Comparison of ENCODE assay signal across 11 mouse cellular contexts in genomic region chr13:28887098-28887497, GRCm38 (mm10).
DNase-seq lines count a peak whose midpoint lies in the region; ATAC-seq lines count a peak whose summit lies in the region.
"Had no signal": no experiment of that assay in that cellular context is flagged by ENCODE, and none has a peak within 500 bp of the region (broad histone marks: within the 10 kb centered on the region; RNA-seq: fewer than 3 reads in every experiment).

No protein-coding gene starts in this region.

- peaks cover 19% of the 10 kb centered on the region for H3K4me1 ChIP-seq in heart, embryonic 15.5 days (replicated peaks)
- H3K4me1 ChIP-seq in forebrain, embryonic 13.5 days = peaks cover 33% of the 10 kb centered on the region
- H3K4me1 ChIP-seq in limb, embryonic 13.5 days = peaks cover 27% of the 10 kb centered on the region
- H3K4me1 ChIP-seq: liver, embryonic 15.5 days had no signal

- H3K36me3 ChIP-seq in heart, embryonic 15.5 days = no peaks in the 10 kb centered on the region
- no peaks in the 10 kb centered on the region for H3K36me3 ChIP-seq in forebrain, embryonic 13.5 days (ENCODE audit: poor library complexity, severe bottlenecking)
- H3K36me3 ChIP-seq in limb, embryonic 13.5 days = no peaks in the 10 kb centered on the region
- H3K36me3 ChIP-seq: liver, embryonic 15.5 days had no signal

- no peak overlapping the region for H3K9ac ChIP-seq in heart, embryonic 15.5 days
- H3K9ac ChIP-seq in forebrain, embryonic 13.5 days = no peak overlapping the region
- H3K9ac ChIP-seq in limb, embryonic 13.5 days = no peak overlapping the region
- H3K9ac ChIP-seq: liver, embryonic 15.5 days had no signal

- no peaks in the 10 kb centered on the region for H3K9me3 ChIP-seq in heart, embryonic 15.5 days (replicated peaks)
- no peaks in the 10 kb centered on the region for H3K9me3 ChIP-seq in forebrain, embryonic 13.5 days (replicated peaks)
- H3K9me3 ChIP-seq in limb, embryonic 13.5 days = no peaks in the 10 kb centered on the region; the same call in 1 of the 2 replicates
- H3K9me3 ChIP-seq: liver, embryonic 15.5 days had no signal

- 10% methylated on average over 12 of the region's 13 CpGs for WGBS in heart, embryonic 15.5 days
- WGBS in forebrain, embryonic 13.5 days = 11% methylated on average over 13 of the region's 13 CpGs
- WGBS in limb, embryonic 13.5 days = 13% methylated on average over 13 of the region's 13 CpGs

- H3K27me3 ChIP-seq in heart, embryonic 15.5 days = peaks cover 29% of the 10 kb centered on the region
- H3K27me3 ChIP-seq in forebrain, embryonic 13.5 days = peaks cover 14% of the 10 kb centered on the region
- peaks cover 30% of the 10 kb centered on the region for H3K27me3 ChIP-seq in limb, embryonic 13.5 days

- no peak for ATAC-seq in heart, embryonic 15.5 days (replicated peaks; ENCODE audit: insufficient number of reproducible peaks, insufficient read depth, low FRiP score, low read depth)
- no peak for ATAC-seq in forebrain, embryonic 13.5 days
- no peak for ATAC-seq in limb, embryonic 13.5 days (ENCODE audit: low FRiP score, low read depth)

- H3K27ac ChIP-seq in heart, embryonic 15.5 days = no peak overlapping the region
- no peak overlapping the region for H3K27ac ChIP-seq in forebrain, embryonic 13.5 days
- H3K27ac ChIP-seq in limb, embryonic 13.5 days = no peak overlapping the region
- H3K27ac ChIP-seq: liver, embryonic 15.5 days had no signal

- peak overlapping the region; percentile 19 for H3K4me3 ChIP-seq in heart, embryonic 15.5 days
- H3K4me3 ChIP-seq in forebrain, embryonic 13.5 days = no peak overlapping the region
- H3K4me3 ChIP-seq in limb, embryonic 13.5 days = no peak overlapping the region; the same call in 1 of the 2 replicates
- H3K4me3 ChIP-seq: liver, embryonic 15.5 days; myocyte had no signal

- DNase-seq in heart, adult 8-10 months (ENCODE audit: low spot score) = no peak
- peak; percentile 36 for DNase-seq in embryo, embryonic 11 days
- no peak for DNase-seq in adrenal gland, adult 18-20 months (ENCODE audit: low spot score in 2 of 2)
- no peak for DNase-seq in layer of hippocampus, adult 8-10 months (ENCODE audit: low spot score in 2 of 2)
- no peak for DNase-seq in left cerebral cortex, adult 9 months (ENCODE audit: low spot score in 2 of 2)
- DNase-seq: gastrocnemius, postnatal 36 days had no signal

- peak overlapping the region; percentile 48 for H3K4me2 ChIP-seq in heart, embryonic 15.5 days
- peak overlapping the region; percentile 72 for H3K4me2 ChIP-seq in forebrain, embryonic 13.5 days
- peak overlapping the region; percentile 49 for H3K4me2 ChIP-seq in limb, embryonic 13.5 days (replicated peaks)
- H3K4me2 ChIP-seq: liver, embryonic 15.5 days had no signal
